Mouse (Mus musculus): ENCODE measurements around the gene Tk1.

DNA sequence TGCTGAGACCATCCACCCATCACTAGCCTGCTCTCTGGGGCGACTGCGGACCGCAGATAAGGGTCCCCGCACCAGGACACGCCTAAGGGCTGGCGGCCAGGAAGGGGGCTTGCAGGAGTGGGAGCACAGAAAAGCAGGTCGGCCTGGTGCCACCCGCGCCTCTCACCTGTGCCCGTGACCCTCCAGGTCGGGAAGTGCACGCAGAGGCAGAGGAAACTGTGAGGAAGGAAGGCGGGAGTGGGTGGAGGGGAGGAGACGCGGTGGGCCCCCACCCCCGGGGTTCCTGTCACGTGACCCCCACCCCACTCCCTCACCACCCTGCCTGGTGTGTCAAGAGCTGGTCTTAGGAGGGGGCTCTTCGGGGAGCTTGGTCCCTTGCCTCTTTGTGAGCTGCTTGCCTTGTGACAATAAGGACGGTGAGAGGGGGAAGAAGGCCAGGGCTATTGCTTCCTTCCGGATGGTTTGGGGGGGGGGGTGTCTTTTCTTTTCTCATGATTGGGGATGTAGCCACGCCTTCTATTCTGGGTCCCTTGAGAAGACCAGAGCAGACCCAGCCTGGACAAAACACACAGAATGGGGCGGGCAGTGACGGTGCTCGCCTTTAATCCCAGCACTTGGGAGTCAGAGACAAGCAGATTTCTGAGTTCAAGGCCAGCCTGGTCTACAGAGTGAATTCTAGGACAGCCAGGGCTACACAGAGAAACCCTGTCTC is 43.7 kb downstream of the Tk1 start, which contains the start of the genes Tmc8 and Tmc6:
- no peak for TF ChIP-seq CTCF (conservative IDR thresholded peaks at IDR 0.05; ENCODE audit: low read length)
- TF ChIP-seq POU5F1 (IDR thresholded peaks at IDR 0.05; ENCODE audit: borderline replicate concordance, low read length) = no peak
